Mouse (Mus musculus) kidney, postnatal 36 days (tissue): ENCODE data around the gene A630001G21Rik.

Source experiments
- DNase-seq, 2 experiments: peaks; one replicate each; pipeline ENCODE4 v3.0.0; 2021 to 2022; ENCODE audit warnings: mixed read lengths in 2 of 2

The A630001G21Rik gene

DNA sequence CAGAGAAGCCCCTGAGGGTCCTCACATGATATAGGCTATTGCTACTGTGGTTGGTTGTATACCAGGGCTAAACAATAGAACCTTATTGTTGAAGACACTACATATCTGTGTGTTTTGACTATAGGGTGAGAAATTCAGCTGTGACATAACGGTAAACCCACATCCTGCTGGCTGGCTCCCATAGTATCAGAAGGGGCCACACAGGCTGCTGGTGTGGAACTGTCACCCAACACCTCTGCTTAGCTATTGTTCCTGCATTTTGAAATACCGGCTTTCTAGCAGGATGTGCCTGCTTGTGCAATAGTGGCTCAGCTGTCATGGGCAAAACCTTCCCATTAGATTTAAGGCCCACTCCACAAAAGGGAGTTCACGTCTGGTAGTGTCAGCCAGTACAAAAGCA, 45.9 kb downstream of the A630001G21Rik start:
- no peak for DNase-seq

DNA sequence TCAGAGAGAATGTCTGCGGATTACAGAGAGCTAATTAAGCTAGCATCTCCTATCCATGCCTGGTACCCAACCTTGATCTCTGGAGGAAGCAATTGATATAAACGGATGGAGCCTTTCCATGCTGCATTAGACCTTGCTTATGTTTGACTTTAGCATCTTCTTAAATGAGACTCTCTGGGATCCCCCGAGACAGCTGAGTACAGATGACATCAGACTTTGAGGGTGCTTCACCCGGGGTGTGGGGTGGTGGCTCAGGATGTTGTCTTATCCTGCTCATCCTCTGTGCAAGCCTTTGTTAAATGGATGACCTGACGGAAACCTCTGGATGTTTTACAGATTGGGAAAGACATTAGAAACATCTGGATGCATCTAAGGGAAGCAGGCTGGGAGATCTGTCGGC, 48.0 kb downstream of the A630001G21Rik start:
- no peak for DNase-seq

GRCm38 (mm10) chr1:85720220-85720893, 58.1 kb downstream of the A630001G21Rik start:
- DNase-seq: no peak

DNA sequence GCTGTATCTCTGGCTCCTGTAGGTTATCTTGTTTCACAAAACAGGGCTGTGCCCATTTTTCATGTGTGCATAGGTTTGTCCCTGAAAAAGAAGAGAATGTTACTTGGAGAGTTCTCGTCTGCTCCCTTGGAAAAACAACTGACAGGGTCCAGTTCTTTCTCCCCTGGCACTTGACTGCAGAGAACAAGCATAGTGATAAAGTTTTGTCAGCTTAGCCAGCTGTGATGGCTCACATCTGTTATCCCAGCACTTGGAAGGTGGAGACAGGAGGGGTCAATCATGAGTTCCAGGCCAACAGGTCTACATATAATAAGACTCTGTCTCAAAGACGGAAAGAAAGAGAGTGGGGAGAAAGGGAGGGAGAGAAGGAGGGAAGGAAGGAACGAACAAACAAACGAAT, 59.4 kb downstream of the A630001G21Rik start:
- DNase-seq: no peak

- no peak for DNase-seq
Observed at GRCm38 (mm10) chr1:85716447-85717027, 61.9 kb downstream of the A630001G21Rik start.

- DNase-seq: no peak
Observed at GRCm38 (mm10) chr1:85714501-85714900, 63.9 kb downstream of the A630001G21Rik start.

- no peak for DNase-seq
Observed at GRCm38 (mm10) chr1:85706754-85707153, 71.7 kb downstream of the A630001G21Rik start.

DNA sequence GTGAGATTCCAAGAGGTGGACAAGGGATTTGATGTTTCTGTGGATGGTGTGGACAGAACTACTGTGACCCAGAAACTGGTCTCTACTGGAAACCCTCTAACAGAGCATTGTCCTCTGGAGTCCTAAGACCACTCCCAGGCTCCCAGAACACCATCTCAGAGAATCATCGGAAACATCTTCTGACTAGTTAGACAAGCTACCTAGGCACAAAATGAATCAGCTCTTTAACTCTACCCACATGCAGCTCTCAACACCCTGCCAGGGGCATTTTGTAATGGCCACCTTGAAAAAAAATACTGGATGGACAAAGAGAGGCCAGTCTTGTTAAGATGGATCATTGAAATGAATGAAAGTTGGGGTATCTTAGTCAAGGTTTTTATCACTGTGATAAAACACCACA, 72.9 kb downstream of the A630001G21Rik start:
- DNase-seq: no peak

GRCm38 (mm10) chr1:85703245-85704186, 74.9 kb downstream of the A630001G21Rik start:
- DNase-seq: peak; percentile 63 to 76

- DNase-seq: no peak
Observed at GRCm38 (mm10) chr1:85702531-85702930, 75.9 kb downstream of the A630001G21Rik start.

- DNase-seq: no peak
Observed at GRCm38 (mm10) chr1:85697721-85698493, 80.5 kb downstream of the A630001G21Rik start.

- DNase-seq: no peak
Observed at GRCm38 (mm10) chr1:85695646-85696045, 82.8 kb downstream of the A630001G21Rik start.

GRCm38 (mm10) chr1:85693280-85693679, 85.2 kb downstream of the A630001G21Rik start:
- DNase-seq: no peak

DNA sequence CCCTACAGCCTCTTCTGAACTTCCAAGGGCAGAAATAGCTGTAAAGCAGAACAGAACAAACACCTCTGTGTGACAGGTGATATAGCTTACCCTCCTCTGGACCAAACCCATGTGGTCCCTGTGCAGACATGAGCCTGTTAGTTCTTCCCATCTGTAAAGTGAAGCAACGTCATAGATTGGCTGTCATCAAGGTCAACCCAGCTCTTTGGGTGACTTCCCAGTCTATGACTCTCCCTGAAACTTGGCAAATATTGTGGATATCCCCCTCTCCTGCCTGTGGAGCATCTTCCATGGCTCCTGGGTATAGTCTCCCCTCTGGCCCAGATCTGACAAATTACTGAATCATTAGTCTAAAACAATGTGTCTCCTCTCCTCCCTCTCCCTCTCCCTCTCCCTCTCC, 86.2 kb downstream of the A630001G21Rik start:
- no peak for DNase-seq

- DNase-seq: no peak
Observed at GRCm38 (mm10) chr1:85690544-85690943, 87.9 kb downstream of the A630001G21Rik start.

GRCm38 (mm10) chr1:85687346-85687745, 91.1 kb downstream of the A630001G21Rik start:
- no peak for DNase-seq

DNA sequence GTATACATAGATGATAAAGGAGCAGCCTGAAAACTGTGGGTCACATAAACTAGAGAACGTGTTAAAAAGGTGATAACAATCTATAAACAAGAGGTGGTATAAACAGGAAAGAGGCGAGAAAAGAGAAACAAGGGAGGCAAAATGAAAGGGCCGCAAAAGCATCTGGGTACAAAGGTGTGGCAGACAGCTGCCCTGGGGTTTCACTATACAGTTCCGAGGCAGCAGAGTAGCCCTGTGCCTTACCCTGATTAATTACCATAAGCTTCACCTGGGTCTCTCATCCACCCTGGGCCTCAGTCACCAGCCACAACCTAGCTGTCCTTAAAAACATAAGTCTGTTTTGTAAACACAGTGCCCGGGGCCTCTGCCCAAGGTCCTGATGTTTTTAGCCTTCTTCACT, 91.8 kb downstream of the A630001G21Rik start:
- no peak for DNase-seq

DNA sequence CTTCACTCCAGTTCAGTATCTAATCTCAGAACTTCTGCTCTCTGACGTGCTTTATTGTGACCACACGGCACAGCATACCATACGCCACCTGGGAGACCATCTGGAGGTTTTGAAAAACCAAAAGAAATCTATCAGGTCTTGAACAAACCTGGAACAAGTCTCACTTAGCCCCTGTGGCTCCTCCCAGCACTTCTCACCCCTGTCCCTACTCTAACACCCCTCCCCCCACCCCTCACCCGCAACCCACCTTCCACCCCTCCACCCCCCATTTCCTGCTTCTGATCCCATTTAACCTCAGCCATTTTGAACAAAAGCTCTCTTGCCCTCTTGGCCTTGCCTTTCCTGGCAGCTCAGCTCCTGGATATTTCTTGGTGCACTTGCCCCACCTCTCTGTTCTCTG, 98.2 kb downstream of the A630001G21Rik start:
- peak; percentile 11 to 21 for DNase-seq
